9 mouse cellular contexts compared by ENCODE assay signal in genomic region chr1:164217791-164218685, GRCm38 (mm10). TPM values are rescaled to one million over a fixed set of nuclear protein-coding genes. Genes with fewer than 3 reads are reported as not detected.
DNase-seq lines count a peak whose midpoint lies in the region; ATAC-seq lines count a peak whose summit lies in the region.
"Had no signal": no experiment of that assay in that cellular context is flagged by ENCODE, and none has a peak within 500 bp of the region (broad histone marks: within the 10 kb centered on the region; RNA-seq: fewer than 3 reads in every experiment).

No protein-coding gene starts in this region.

- H3K4me2 ChIP-seq in forebrain, embryonic 13.5 days = peak overlapping the region; percentile 25; the same call in 1 of the 2 replicates
- no peak overlapping the region for H3K4me2 ChIP-seq in forebrain, embryonic 12.5 days
- H3K4me2 ChIP-seq in limb, embryonic 12.5 days = peak overlapping the region; percentile 11; the same call in 1 of the 2 replicates

- no peak overlapping the region for H3K4me3 ChIP-seq in forebrain, embryonic 13.5 days
- no peak overlapping the region for H3K4me3 ChIP-seq in forebrain, embryonic 12.5 days (replicated peaks)
- H3K4me3 ChIP-seq in limb, embryonic 12.5 days (replicated peaks) = no peak overlapping the region
- H3K4me3 ChIP-seq in limb, embryonic 10.5 days = no peak overlapping the region
- H3K4me3 ChIP-seq: erythroblast, embryonic 14.5 days had no signal

- H3K9ac ChIP-seq in forebrain, embryonic 13.5 days = no peak overlapping the region
- H3K9ac ChIP-seq in forebrain, embryonic 12.5 days = no peak overlapping the region
- H3K9ac ChIP-seq in limb, embryonic 12.5 days (replicated peaks) = no peak overlapping the region

- WGBS in forebrain, embryonic 13.5 days = 31% methylated on average over 15 of the region's 15 CpGs
- WGBS in forebrain, embryonic 12.5 days = 34% methylated on average over 15 of the region's 15 CpGs
- WGBS in limb, embryonic 12.5 days = 44% methylated on average over 15 of the region's 15 CpGs
- WGBS in limb, embryonic 10.5 days = 58% methylated on average over 15 of the region's 15 CpGs

- H3K27ac ChIP-seq in forebrain, embryonic 13.5 days = no peak overlapping the region
- H3K27ac ChIP-seq in forebrain, embryonic 12.5 days = no peak overlapping the region
- no peak overlapping the region for H3K27ac ChIP-seq in limb, embryonic 12.5 days
- no peak overlapping the region for H3K27ac ChIP-seq in limb, embryonic 10.5 days

- DNase-seq in limb, embryonic 10.5 days (ENCODE audit: low spot score) = no peak
- peak; percentile 13 to 23 for DNase-seq in frontal cortex, postnatal 36 days (ENCODE audit: low spot score in 2 of 2)
- no peak for DNase-seq in spleen, postnatal 14 days (ENCODE audit: low spot score in 2 of 2)
- no peak for DNase-seq in natural killer cell, adult 2 months (ENCODE audit: low spot score in 2 of 2)

- H3K27me3 ChIP-seq in forebrain, embryonic 13.5 days = no peaks in the 10 kb centered on the region
- H3K27me3 ChIP-seq in forebrain, embryonic 12.5 days = no peaks in the 10 kb centered on the region
- H3K27me3 ChIP-seq in limb, embryonic 12.5 days = peaks cover 5% of the 10 kb centered on the region; the same call in 1 of the 2 replicates
- H3K27me3 ChIP-seq in limb, embryonic 10.5 days (ENCODE audit: low read depth, poor library complexity, severe bottlenecking) = peaks cover 9% of the 10 kb centered on the region

- H3K36me3 ChIP-seq in forebrain, embryonic 13.5 days (ENCODE audit: poor library complexity, severe bottlenecking) = no peaks in the 10 kb centered on the region
- no peaks in the 10 kb centered on the region for H3K36me3 ChIP-seq in forebrain, embryonic 12.5 days (replicated peaks)
- H3K36me3 ChIP-seq in limb, embryonic 12.5 days = no peaks in the 10 kb centered on the region
- no peaks in the 10 kb centered on the region for H3K36me3 ChIP-seq in limb, embryonic 10.5 days

- H3K9me3 ChIP-seq in forebrain, embryonic 13.5 days (replicated peaks) = no peaks in the 10 kb centered on the region
- no peaks in the 10 kb centered on the region for H3K9me3 ChIP-seq in forebrain, embryonic 12.5 days
- no peaks in the 10 kb centered on the region for H3K9me3 ChIP-seq in limb, embryonic 12.5 days
- H3K9me3 ChIP-seq in limb, embryonic 10.5 days (replicated peaks) = no peaks in the 10 kb centered on the region

- H3K4me1 ChIP-seq in forebrain, embryonic 13.5 days = peaks cover 8% of the 10 kb centered on the region; the same call in 1 of the 2 replicates
- peaks cover 3% of the 10 kb centered on the region; the same call in 1 of the 2 replicates for H3K4me1 ChIP-seq in forebrain, embryonic 12.5 days
- no peaks in the 10 kb centered on the region for H3K4me1 ChIP-seq in limb, embryonic 12.5 days (replicated peaks)
- H3K4me1 ChIP-seq in limb, embryonic 10.5 days = 0 out of 2 replicates have a peak, but pooled peaks cover 6% of the 10 kb centered on the region

- ATAC-seq in forebrain, embryonic 13.5 days = 0 out of 2 replicates have a peak, but pooled peaks have one; percentile 41
- ATAC-seq in forebrain, embryonic 12.5 days (ENCODE audit: low FRiP score) = no peak
- ATAC-seq in limb, embryonic 12.5 days (ENCODE audit: insufficient number of reproducible peaks, insufficient read depth, low FRiP score, low TSS enrichment, low read depth) = no peak
- peak; percentile 86 for ATAC-seq in megakaryocyte progenitor cell, adult 5-6 weeks (replicated peaks; ENCODE audit: poor library complexity)

RNA-seq across cellular contexts. Expression of gene Slc19a2, which starts 30.8 kb away (rescaled TPM):
- 7.2 and 7.7 TPM in 2 replicates for polyA plus RNA-seq in forebrain, embryonic 13.5 days (2015; fragmentation: Nextera tagmentation; extraction: Ambion mirVana)
- 10.8 and 11.5 TPM in 2 replicates for polyA plus RNA-seq in forebrain, embryonic 12.5 days (2016; fragmentation: Nextera tagmentation; extraction: Ambion mirVana)
- polyA plus RNA-seq in limb, embryonic 12.5 days (2016; fragmentation: Nextera tagmentation; extraction: Ambion mirVana) = 9.7 and 10.1 TPM in 2 replicates
- 8.3 and 10.4 TPM in 2 replicates for polyA plus RNA-seq in limb, embryonic 10.5 days (2016; fragmentation: Nextera tagmentation; extraction: Ambion mirVana)
- total RNA-seq in megakaryocyte progenitor cell, adult 5-6 weeks (2015) = 10.3 and 10.6 TPM in 2 replicates
- 4.4 and 5.1 TPM in 2 replicates for total RNA-seq in megakaryocyte progenitor cell, adult 5-6 weeks (2017)

RNA-seq across cellular contexts. Expression of gene Ccdc181, which starts 57.3 kb away (rescaled TPM):
- polyA plus RNA-seq in forebrain, embryonic 13.5 days (2015; fragmentation: Nextera tagmentation; extraction: Ambion mirVana) = 17.3 and 18.5 TPM in 2 replicates
- polyA plus RNA-seq in forebrain, embryonic 12.5 days (2016; fragmentation: Nextera tagmentation; extraction: Ambion mirVana) = 18.6 and 19.5 TPM in 2 replicates
- polyA plus RNA-seq in limb, embryonic 12.5 days (2016; fragmentation: Nextera tagmentation; extraction: Ambion mirVana) = 7.3 and 7.8 TPM in 2 replicates
- polyA plus RNA-seq in limb, embryonic 10.5 days (2016; fragmentation: Nextera tagmentation; extraction: Ambion mirVana) = 4.6 and 6.4 TPM in 2 replicates
- total RNA-seq in megakaryocyte progenitor cell, adult 5-6 weeks (2015) = 11.8 and 13.5 TPM in 2 replicates
- 29.0 and 31.0 TPM in 2 replicates for total RNA-seq in megakaryocyte progenitor cell, adult 5-6 weeks (2017)

Comparison
In these comparisons a context has a peak if more than half of its experiments do, and no peak if none do; other contexts are left out.
1. ATAC-seq: peak in forebrain, embryonic 13.5 days (single experiment) and megakaryocyte progenitor cell, adult 5-6 weeks (single experiment); none in forebrain, embryonic 12.5 days (single experiment) and limb, embryonic 12.5 days (single experiment).
2. DNase-seq: peak in frontal cortex, postnatal 36 days (2 of 2); none in limb, embryonic 10.5 days (single experiment), spleen, postnatal 14 days (0 of 2) and natural killer cell, adult 2 months (0 of 2).